Mouse (Mus musculus): ENCODE measurements at regions not wholly inside any gene's neighbourhood (a gene's known extent, or its start where the extent isn't known, plus 50 kb on each side); places are given as distances from the start of the nearest gene placed in this dataset.

DNA sequence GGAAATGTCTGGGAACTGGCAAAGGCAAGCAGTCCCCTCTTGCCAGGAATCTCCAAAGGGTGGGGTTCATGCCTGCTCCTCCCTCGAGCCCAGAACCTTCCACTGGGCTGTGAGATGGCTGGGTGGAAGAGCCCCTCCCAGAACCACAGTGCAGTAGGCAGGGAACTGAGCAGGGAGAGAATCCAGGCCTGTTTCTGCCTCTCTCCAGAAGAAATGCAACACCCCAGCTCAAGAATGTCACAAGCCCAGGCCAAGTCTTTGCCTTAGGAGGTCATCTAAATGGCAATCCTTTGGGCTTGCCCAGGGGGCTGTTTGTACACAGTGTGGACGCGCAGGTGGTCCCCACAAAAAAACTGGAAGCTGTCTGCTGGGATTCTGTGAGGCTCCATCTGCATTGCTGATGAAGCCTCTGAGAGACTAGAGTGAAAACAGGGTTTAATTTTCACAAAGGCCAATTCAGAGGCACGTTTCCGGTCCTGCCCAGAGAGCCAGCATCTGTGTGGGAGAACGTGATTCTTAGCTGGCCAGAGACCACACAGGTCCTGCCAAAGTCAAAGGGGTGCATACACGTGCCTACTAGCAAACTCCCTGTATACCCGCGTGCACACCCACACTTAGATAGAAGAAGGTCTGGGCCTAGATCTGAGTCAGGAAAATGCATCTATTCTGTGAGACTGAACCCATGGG is 129.0 kb downstream of the Hmg20a start:
- no peak for DNase-seq (ENCODE audit: low spot score in 2 of 2)

DNA sequence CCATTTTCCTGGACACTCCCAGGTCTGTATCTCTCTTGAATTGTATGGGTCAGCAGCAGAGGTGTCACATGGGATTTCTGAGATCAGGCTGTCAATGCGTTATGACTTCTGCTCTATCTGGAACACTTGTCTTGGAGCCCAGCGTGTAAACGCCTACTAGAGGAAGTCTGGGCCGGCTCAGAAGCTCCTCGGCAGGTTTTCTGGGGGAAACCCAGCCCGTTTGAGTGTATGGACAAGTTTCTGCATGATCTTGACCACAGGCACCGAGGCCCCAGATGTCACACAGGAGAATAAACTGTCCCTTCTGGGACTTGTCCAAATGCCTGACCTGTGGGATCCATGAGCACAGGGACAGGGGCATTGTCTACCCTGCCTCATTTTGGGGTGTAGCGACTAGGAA is 131.4 kb downstream of the Hmg20a start:
- DNase-seq (ENCODE audit: low spot score in 2 of 2): no peak

DNA sequence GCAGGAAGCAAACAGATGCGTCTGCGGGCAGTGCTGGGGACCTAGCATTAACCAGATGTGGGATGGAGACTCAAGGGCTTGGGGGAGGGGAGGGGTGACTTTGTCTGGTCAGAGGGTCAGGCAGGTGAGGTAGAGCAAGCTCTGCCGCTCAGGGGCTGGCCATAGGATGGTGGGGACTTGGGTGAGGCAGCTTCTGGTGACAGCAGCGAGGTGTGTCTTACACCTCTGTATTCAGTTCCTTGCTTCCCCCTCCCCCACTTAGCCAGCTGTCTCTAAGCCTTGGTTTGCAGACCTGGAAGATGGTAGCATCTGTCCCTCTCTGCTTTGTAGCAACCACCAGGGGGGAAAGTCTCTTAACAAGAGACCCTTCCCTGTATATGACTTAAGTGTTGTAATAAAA is 131.8 kb downstream of the Hmg20a start:
- DNase-seq (ENCODE audit: low spot score in 2 of 2): no peak

DNA sequence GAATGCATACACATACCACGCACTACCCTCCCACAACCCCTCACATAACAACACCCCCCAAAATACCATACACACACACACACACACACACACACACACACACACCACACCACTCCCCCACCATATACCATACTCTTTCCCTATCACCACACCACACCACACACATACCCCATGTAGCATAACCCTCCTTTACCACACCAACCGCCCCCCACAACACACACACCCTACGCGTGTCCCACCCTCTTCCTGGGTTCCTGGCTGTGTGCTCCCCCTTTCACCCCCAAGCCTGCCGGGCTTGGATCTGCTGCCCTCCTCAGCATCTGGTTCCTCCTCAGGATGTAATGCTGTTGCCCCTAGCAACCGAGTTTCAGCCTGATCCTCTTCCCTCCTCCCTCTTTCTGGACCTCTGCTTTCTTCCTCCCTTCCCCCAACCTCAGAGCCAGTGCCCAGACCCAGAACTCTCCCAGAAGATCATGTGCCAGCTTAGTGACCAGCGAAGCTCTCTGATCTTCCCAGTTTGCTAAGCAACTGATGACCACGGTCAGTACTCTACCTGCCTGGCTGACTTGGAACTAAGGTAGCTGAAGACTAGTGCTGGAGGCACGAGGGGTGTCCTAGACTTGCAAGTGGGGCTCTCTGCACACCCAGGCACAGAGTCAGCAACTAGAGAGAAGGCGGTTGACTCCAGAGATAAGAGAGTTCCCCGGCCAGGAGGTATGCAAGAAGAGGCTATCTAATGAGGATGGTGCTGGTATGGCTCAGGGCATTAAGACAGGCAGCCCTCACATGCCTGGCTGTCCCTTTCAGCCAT is 133.2 kb downstream of the Hmg20a start:
- DNase-seq (ENCODE audit: low spot score in 2 of 2): no peak

DNA sequence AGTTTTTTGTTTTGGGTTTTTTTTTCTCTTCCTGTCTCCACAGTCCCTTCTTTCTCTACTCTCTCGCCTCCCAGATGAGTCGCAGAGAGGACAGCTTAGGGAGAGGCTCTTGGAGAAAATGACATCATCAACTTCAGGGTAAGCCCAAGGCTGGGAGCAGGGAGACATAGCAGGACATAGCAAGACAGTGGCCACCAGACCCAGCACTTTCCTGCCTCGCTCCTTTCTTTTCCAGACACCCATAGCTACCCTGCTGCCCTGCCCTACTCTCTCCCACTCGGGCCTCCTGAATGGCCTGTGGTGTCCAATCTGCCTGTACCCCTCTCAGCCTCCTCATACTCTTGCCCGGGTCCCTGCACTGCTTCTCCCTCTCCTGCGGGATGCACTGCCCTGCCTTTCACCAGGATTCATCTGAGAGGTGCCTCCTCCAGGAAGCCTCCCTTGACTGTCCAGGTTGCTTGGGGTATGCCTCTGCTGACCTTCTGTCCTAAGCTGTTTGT is 133.8 kb downstream of the Hmg20a start:
- no peak for DNase-seq (ENCODE audit: low spot score in 2 of 2)

DNA sequence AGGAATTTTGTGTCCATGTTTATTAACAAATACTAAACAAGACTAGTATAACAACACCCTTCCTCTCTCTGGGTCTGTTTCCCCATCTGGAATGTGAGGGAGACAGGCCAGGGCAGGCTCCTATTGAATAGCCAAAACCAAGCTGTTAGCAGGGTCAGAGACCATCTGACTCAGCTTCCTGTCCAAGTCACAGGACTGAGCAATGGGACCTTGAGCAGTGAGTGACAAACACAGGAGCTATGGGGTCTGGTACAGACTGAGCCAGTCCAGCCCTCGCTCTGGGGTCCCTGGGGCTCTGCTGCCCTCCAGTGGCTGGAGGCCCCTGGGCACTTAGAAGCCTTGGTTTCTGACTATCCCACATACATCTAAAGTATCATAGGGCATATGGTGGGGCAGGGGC is 134.4 kb downstream of the Hmg20a start:
- DNase-seq (ENCODE audit: low spot score in 2 of 2): peak; percentile 54 to 64

DNA sequence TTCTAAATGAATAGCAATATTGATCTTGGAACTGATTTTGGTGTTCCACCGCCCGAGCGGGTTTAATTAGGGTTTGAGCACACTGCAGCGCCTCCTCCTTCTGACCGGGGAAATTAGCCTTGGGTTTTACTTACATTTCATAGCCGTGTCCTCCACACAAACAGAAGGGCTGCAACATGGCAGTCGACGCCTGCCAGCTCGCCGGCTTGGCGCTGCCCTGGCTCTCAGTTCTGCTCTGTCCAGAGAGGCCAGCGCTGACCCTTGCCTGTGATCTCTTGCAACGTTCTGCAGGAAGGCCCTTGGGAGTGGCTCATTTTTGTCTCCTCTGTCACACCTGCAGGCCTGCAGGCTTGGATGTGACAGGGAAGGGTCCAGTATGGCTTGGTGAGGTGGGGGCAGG is 135.2 kb downstream of the Hmg20a start:
- DNase-seq (ENCODE audit: low spot score in 2 of 2): no peak

DNA sequence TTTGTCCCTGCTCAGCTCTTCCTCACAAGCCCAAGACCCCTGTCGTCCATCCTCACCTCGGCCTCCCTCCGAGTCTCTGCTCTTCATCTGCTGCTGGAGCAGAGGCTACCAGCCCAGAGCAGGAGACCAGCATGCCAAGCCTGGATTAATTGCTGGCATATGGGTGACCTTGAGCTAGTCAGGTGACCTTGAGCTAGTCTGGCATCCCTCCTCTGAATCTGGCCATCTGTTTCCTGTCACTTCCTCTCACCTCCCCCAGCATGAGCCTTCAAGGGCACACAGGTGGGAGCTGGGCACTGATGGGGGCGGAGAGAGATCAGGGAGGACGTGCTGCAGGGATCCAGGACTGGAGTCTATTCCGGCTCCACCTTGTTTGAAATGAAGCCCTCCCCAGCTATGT is 135.7 kb downstream of the Hmg20a start:
- no peak for DNase-seq (ENCODE audit: low spot score in 2 of 2)

DNA sequence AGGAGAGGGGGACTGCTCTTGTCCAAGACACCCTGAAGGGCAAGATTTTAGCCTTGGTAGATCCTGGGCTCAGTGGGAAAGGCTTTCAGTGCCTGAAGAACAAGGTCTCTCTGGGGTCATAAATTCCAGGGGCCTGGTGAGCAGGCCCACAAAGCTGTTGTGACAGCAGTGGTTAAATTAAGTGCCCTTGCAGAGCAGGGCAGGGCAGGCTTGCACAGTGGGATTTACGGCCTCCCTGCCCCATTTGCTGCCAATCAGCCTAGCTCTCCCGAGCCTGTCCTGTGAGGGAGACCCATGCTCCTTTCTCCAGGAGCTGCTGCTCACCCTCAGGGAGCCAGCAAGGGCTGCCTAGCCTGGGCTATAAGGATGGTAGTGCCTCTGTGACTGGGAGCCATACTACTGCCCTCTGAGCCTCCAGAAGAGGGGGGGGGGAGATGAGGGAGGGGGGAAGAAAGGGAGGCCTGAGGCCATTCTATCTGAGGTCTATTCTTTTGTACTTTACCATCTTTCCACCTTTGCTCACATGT is 141.3 kb downstream of the Hmg20a start:
- no peak for DNase-seq (ENCODE audit: low spot score in 2 of 2)

DNA sequence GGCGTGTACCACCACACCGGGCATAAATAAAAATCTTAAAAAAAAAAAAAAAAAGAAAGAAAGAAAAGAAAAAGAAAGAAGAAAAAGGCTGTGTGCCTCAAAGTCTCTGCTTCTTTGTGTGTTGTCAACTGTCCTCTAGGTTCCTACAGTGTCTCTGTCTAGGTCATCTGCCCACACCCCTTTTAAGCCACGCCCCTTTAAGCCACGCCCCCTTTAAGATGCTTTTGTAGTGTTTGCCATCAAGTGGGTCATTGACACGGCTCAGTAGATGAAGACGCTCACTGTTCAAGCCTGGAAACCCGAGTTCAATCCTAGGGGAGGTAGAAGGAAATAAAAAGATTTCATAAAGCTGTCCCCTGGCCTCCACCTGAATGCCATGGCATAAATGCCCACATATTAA is 144.0 kb downstream of the Hmg20a start:
- no peak for DNase-seq (ENCODE audit: low spot score in 2 of 2)

DNA sequence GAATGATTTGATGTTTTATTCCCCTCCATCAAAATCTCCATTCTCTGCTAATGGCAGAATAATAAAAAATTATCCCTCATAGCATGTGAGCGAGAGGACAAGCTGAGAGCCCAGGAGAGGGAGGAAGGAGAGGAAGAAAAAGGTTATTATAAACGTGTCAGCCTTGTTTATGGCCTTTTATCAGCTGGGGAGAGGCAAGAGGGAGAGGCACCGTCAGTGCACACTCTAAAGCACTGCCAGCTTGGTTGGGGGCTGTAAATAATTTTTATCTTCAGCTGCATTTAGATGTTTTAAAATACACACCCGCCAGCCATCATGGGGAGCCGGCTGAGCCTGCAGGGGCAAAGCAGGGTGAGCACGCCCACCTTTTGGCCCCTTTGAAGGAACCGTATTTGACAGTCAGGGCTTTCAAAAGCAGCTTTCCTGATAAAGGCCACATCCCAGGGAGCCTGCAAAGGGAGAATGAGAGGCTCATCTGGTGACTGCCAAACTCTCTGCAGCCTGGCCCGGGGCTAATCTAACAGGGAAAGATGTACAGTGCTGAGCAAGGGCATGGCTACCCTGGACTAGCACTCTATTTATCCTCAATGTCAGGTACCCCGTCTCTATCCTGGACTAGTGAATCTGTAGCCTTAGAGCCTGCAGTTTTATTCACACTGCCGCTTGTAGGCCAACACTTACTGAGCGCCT is 145.8 kb downstream of the Hmg20a start:
- DNase-seq (ENCODE audit: low spot score in 2 of 2): no peak

Data from frontal cortex, postnatal 25 days (tissue).